ENCODE assay signal across 18 mouse cellular contexts in genomic region chr16:96767508-96767907, GRCm38 (mm10).
DNase-seq lines count a peak whose midpoint lies in the region; ATAC-seq lines count a peak whose summit lies in the region.
"Had no signal": no experiment of that assay in that cellular context is flagged by ENCODE, and none has a peak within 500 bp of the region (broad histone marks: within the 10 kb centered on the region; RNA-seq: fewer than 3 reads in every experiment).

No protein-coding gene starts in this region.

- no peaks in the 10 kb centered on the region for H3K27me3 ChIP-seq in forebrain, embryonic 14.5 days (replicated peaks; ENCODE audit: control insufficient read depth, insufficient read depth, low read length)
- no peaks in the 10 kb centered on the region for H3K27me3 ChIP-seq in forebrain, embryonic 12.5 days
- H3K27me3 ChIP-seq in hindbrain, embryonic 10.5 days (ENCODE audit: insufficient read depth, poor library complexity, severe bottlenecking): no peaks in the 10 kb centered on the region
- no peaks in the 10 kb centered on the region for H3K27me3 ChIP-seq in midbrain, embryonic 10.5 days (ENCODE audit: low read depth, poor library complexity, severe bottlenecking)
- H3K27me3 ChIP-seq in neural tube, embryonic 13.5 days: no peaks in the 10 kb centered on the region
- H3K27me3 ChIP-seq: limb, embryonic 12.5 days had no signal

- no peaks in the 10 kb centered on the region for H3K9me3 ChIP-seq in forebrain, embryonic 14.5 days (replicated peaks; ENCODE audit: control insufficient read depth, low read length)
- no peaks in the 10 kb centered on the region for H3K9me3 ChIP-seq in forebrain, embryonic 12.5 days
- no peaks in the 10 kb centered on the region for H3K9me3 ChIP-seq in hindbrain, embryonic 10.5 days
- H3K9me3 ChIP-seq in midbrain, embryonic 10.5 days (replicated peaks): no peaks in the 10 kb centered on the region
- no peaks in the 10 kb centered on the region for H3K9me3 ChIP-seq in neural tube, embryonic 13.5 days
- H3K9me3 ChIP-seq: embryonic facial prominence, embryonic 10.5 days; limb, embryonic 12.5 days had no signal

- WGBS in forebrain, embryonic 14.5 days: 25% methylated on average over 4 of the region's 4 CpGs
- WGBS in forebrain, embryonic 12.5 days: 28% methylated on average over 4 of the region's 4 CpGs
- WGBS in hindbrain, embryonic 10.5 days: 37% methylated on average over 4 of the region's 4 CpGs
- 34% methylated on average over 4 of the region's 4 CpGs for WGBS in midbrain, embryonic 10.5 days
- WGBS in neural tube, embryonic 13.5 days: 35% methylated on average over 4 of the region's 4 CpGs

- H3K27ac ChIP-seq in forebrain, embryonic 14.5 days (ENCODE audit: low read depth, low read length): peak overlapping the region; percentile 35; the same call in 1 of the 2 replicates
- H3K27ac ChIP-seq in forebrain, embryonic 12.5 days: no peak overlapping the region
- H3K27ac ChIP-seq in hindbrain, embryonic 10.5 days: peak overlapping the region; percentile 45; the same call in 1 of the 2 replicates
- H3K27ac ChIP-seq in midbrain, embryonic 10.5 days (replicated peaks): peak overlapping the region; percentile 69
- peak overlapping the region; percentile 83 for H3K27ac ChIP-seq in neural tube, embryonic 13.5 days (replicated peaks)
- H3K27ac ChIP-seq: embryonic facial prominence, embryonic 10.5 days; limb, embryonic 12.5 days; liver, embryonic 14.5 days had no signal

- no peak overlapping the region for H3K4me2 ChIP-seq in forebrain, embryonic 14.5 days (ENCODE audit: low read length)
- H3K4me2 ChIP-seq in forebrain, embryonic 12.5 days: no peak overlapping the region
- H3K4me2 ChIP-seq in neural tube, embryonic 13.5 days: no peak overlapping the region
- H3K4me2 ChIP-seq: limb, embryonic 12.5 days had no signal

- ATAC-seq in forebrain, embryonic 14.5 days: peak; percentile 29; the same call in 1 of the 2 replicates
- no peak for ATAC-seq in forebrain, embryonic 12.5 days (ENCODE audit: low FRiP score)
- 0 out of 2 replicates have a peak, but pooled peaks have one; percentile 59 for ATAC-seq in neural tube, embryonic 13.5 days (ENCODE audit: low read depth)
- ATAC-seq: lung, postnatal 0 days had no signal

- no peaks in the 10 kb centered on the region; the same call in 1 of the 2 replicates for H3K4me1 ChIP-seq in forebrain, embryonic 14.5 days (ENCODE audit: control insufficient read depth, insufficient read depth, low read length)
- peaks cover 6% of the 10 kb centered on the region; the same call in 1 of the 2 replicates for H3K4me1 ChIP-seq in forebrain, embryonic 12.5 days
- peaks cover 3% of the 10 kb centered on the region; the same call in 1 of the 2 replicates for H3K4me1 ChIP-seq in hindbrain, embryonic 10.5 days (replicated peaks)
- H3K4me1 ChIP-seq in midbrain, embryonic 10.5 days: peaks cover 10% of the 10 kb centered on the region; the same call in 1 of the 2 replicates
- peaks cover 15% of the 10 kb centered on the region for H3K4me1 ChIP-seq in neural tube, embryonic 13.5 days (replicated peaks)
- H3K4me1 ChIP-seq: embryonic facial prominence, embryonic 10.5 days; limb, embryonic 12.5 days had no signal

- no peak overlapping the region; the same call in 1 of the 2 replicates for H3K9ac ChIP-seq in forebrain, embryonic 14.5 days (ENCODE audit: low read length)
- no peak overlapping the region for H3K9ac ChIP-seq in forebrain, embryonic 12.5 days
- H3K9ac ChIP-seq in neural tube, embryonic 13.5 days: no peak overlapping the region
- H3K9ac ChIP-seq: limb, embryonic 12.5 days; liver, embryonic 14.5 days had no signal

- no peak overlapping the region for H3K4me3 ChIP-seq in forebrain, embryonic 14.5 days (ENCODE audit: low read depth, low read length)
- no peak overlapping the region for H3K4me3 ChIP-seq in forebrain, embryonic 12.5 days (replicated peaks)
- H3K4me3 ChIP-seq in hindbrain, embryonic 10.5 days: no peak overlapping the region
- no peak overlapping the region for H3K4me3 ChIP-seq in midbrain, embryonic 10.5 days
- H3K4me3 ChIP-seq in neural tube, embryonic 13.5 days: no peak overlapping the region
- H3K4me3 ChIP-seq: embryonic facial prominence, embryonic 10.5 days; limb, embryonic 12.5 days; myocyte had no signal

- no peak for DNase-seq in forebrain, embryonic 14.5 days (ENCODE audit: low spot score)
- DNase-seq in hindbrain, embryonic 10.5 days (ENCODE audit: low spot score): no peak
- DNase-seq in midbrain, embryonic 10.5 days (ENCODE audit: low spot score): no peak
- no peak for DNase-seq in cerebellum, postnatal 10 days
- DNase-seq in layer of hippocampus, adult 18-20 months (ENCODE audit: low spot score in 2 of 2): no peak
- DNase-seq in adrenal gland, adult 2 months: no peak
- DNase-seq: cerebellum, adult 18-20 months; kidney, adult 11 months; kidney, postnatal 10 days; right cerebral cortex, postnatal 25 days; thymus, postnatal 14 days had no signal

- H3K36me3 ChIP-seq in forebrain, embryonic 14.5 days (ENCODE audit: control insufficient read depth, insufficient read depth, low read length): no peaks in the 10 kb centered on the region
- H3K36me3 ChIP-seq in forebrain, embryonic 12.5 days (replicated peaks): no peaks in the 10 kb centered on the region
- H3K36me3 ChIP-seq in hindbrain, embryonic 10.5 days: no peaks in the 10 kb centered on the region
- no peaks in the 10 kb centered on the region for H3K36me3 ChIP-seq in midbrain, embryonic 10.5 days
- no peaks in the 10 kb centered on the region for H3K36me3 ChIP-seq in neural tube, embryonic 13.5 days
- H3K36me3 ChIP-seq: embryonic facial prominence, embryonic 10.5 days; limb, embryonic 12.5 days had no signal
